Mouse (Mus musculus) G1E (cell line): ENCODE data around the gene Gm48552. TPM values are rescaled to one million over a fixed set of nuclear protein-coding genes. Genes with fewer than 3 reads are reported as not detected.
A peak's percentile ranks its signal among the peaks of the same experiment; 100 is the strongest.

Experiments used
- ATAC-seq: 2 replicates; pipeline ENCODE4 v1.8.0; 2016; ENCODE audit warnings: mild to moderate bottlenecking; ENCODE audit not compliant: insufficient number of reproducible peaks, poor library complexity, low FRiP score, severe bottlenecking; ENCODE audit errors: extremely low read depth
- DNase-seq: peaks from one replicate; pipeline ENCODE4 v3.0.0; 2012; ENCODE audit warnings: low spot score
- H3K27me3 ChIP-seq: 2 replicates; pipeline ENCODE4 v1.6.1; 2012; ENCODE audit warnings: mild to moderate bottlenecking, low read length, inconsistent platforms; ENCODE audit not compliant: insufficient read depth
- H3K36me3 ChIP-seq: replicated peaks from 2 replicates; pipeline ENCODE3; 2012; ENCODE audit warnings: mild to moderate bottlenecking, inconsistent platforms
- H3K4me1 ChIP-seq: 2 replicates; pipeline ENCODE4 v1.6.1; 2012; ENCODE audit warnings: low read depth, low read length, inconsistent platforms, mixed read lengths; ENCODE audit not compliant: insufficient read depth
- H3K4me3 ChIP-seq: 2 replicates; pipeline ENCODE4 v1.5.1; 2012; ENCODE audit warnings: low read depth, mild to moderate bottlenecking, inconsistent platforms, low read length, moderate library complexity, mixed read lengths
- H3K9me3 ChIP-seq: replicated peaks from 2 replicates; pipeline ENCODE4 v1.6.1; 2012; ENCODE audit warnings: inconsistent platforms
- CTCF ChIP-seq: IDR thresholded peaks from 2 replicates; pipeline ENCODE4 v1.5.1; 2012; ENCODE audit warnings: low read depth, low read length, inconsistent platforms, mixed read lengths
- GATA1 ChIP-seq: IDR thresholded peaks from 2 replicates; pipeline ENCODE4 v1.6.1; 2012; ENCODE audit warnings: borderline replicate concordance, low read length, inconsistent platforms, mixed read lengths
- GATA2 ChIP-seq: IDR thresholded peaks from 2 replicates; pipeline ENCODE4 v1.6.1; 2012; ENCODE audit warnings: low read depth, low read length, inconsistent platforms, borderline replicate concordance
- POLR2AphosphoS5 ChIP-seq: IDR thresholded peaks from 2 replicates; pipeline ENCODE4 v1.6.1; 2012; ENCODE audit warnings: low read depth, low read length, inconsistent platforms; ENCODE audit not compliant: insufficient replicate concordance
- TAL1 ChIP-seq: conservative IDR thresholded peaks from 2 replicates; pipeline ENCODE4 v1.6.1; 2012; ENCODE audit warnings: low read depth, low read length, inconsistent platforms, mixed read lengths
- polyA plus RNA-seq: library from polyadenylated mRNA; stranded (reverse); fragments of >175 nt; gene quantifications from 2 replicates; pipeline ENCODE4 v1.2.3, GENCODE M21; 2012
- total RNA-seq, 2 experiments: library from RNA; stranded (forward) in 1 of 2; stranded (reverse) in 1 of 2; fragments of 200-1000 nt in 1 of 2; fragments of >200 nt in 1 of 2; fragmentation: Nextera tagmentation in 1 of 2; gene quantifications; 2 replicates each; pipeline ENCODE4 v1.2.3; 2014 to 2017

Gm48552 gene
- total and polyA plus RNA-seq, 3 experiments, result 0.38 to 7.4 (median 1.2) TPM

GRCm38 (mm10) chr10:81392781-81393185 is 4.0 kb downstream of the Gm48552 start, which contains the start of gene Smim24:
Gene Smim24, plus strand, starts transcription at chr10:81393051.
- H3K27me3 ChIP-seq, result peaks cover 13% of the 10 kb centered on the region; the same call in 1 of the 2 replicates
- no peak for ATAC-seq
- peak within 1 kb of the TSS; percentile 44; the same call in 1 of the 2 replicates for H3K4me3 ChIP-seq
- peaks cover 40% of the 10 kb centered on the region for H3K4me1 ChIP-seq
- no peak for TF ChIP-seq TAL1
- TF ChIP-seq POLR2AphosphoS5, result no peak
- no peak for TF ChIP-seq GATA2
- no peak for TF ChIP-seq GATA1
- no peak for TF ChIP-seq CTCF
- H3K9me3 ChIP-seq, result no peaks in the 10 kb centered on the region
- peaks cover 51% of the 10 kb centered on the region for H3K36me3 ChIP-seq
- no peak for DNase-seq

GRCm38 (mm10) chr10:81393456-81394063 is 4.8 kb downstream of the Gm48552 start:
- H3K4me3 ChIP-seq, result peak overlapping the region; percentile 44; the same call in 1 of the 2 replicates
- peaks cover 35% of the 10 kb centered on the region for H3K4me1 ChIP-seq

GRCm38 (mm10) chr10:81395127-81395526 is 6.3 kb downstream of the Gm48552 start:
- Histone ChIP-seq H3K27me3 (peaks cover 23% of the 10 kb centered on the region; the same call in 1 of the 2 replicates), H3K9me3 (no peaks in the 10 kb centered on the region), H3K36me3 (peaks cover 35% of the 10 kb centered on the region), H3K4me3 (no peak overlapping the region), H3K4me1 (peaks cover 23% of the 10 kb centered on the region)
- no peak for DNase-seq
- TF ChIP-seq GATA2 (no peak), CTCF (peak; percentile 99), TAL1 (no peak)
- ATAC-seq, result no peak; the same call in 1 of the 2 replicates

More at GRCm38 (mm10) chr10:81393456-81394063, 4.8 kb downstream of the Gm48552 start:
- DNase-seq (no peak), ATAC-seq (no peak)
- Histone ChIP-seq H3K27me3 (peaks cover 15% of the 10 kb centered on the region; the same call in 1 of the 2 replicates), H3K9me3 (no peaks in the 10 kb centered on the region), H3K36me3 (peaks cover 43% of the 10 kb centered on the region)
- TF ChIP-seq CTCF, result no peak
- TF ChIP-seq GATA1, result no peak
- TF ChIP-seq TAL1, result no peak
- TF ChIP-seq GATA2, result no peak
- TF ChIP-seq POLR2AphosphoS5, result no peak

GRCm38 (mm10) chr10:81395865-81396264 is 7.1 kb downstream of the Gm48552 start:
- Histone ChIP-seq H3K4me3 (no peak overlapping the region), H3K9me3 (no peaks in the 10 kb centered on the region), H3K36me3 (peaks cover 35% of the 10 kb centered on the region), H3K27me3 (peaks cover 24% of the 10 kb centered on the region; the same call in 1 of the 2 replicates), H3K4me1 (peaks cover 24% of the 10 kb centered on the region)
- no peak for ATAC-seq
- TF ChIP-seq GATA2 (no peak), POLR2AphosphoS5 (no peak), TAL1 (no peak), CTCF (no peak), GATA1 (no peak)
- DNase-seq, result no peak

GRCm38 (mm10) chr10:81396749-81397148 is 7.9 kb downstream of the Gm48552 start:
- ATAC-seq, result no peak
- H3K36me3 ChIP-seq, result peaks cover 30% of the 10 kb centered on the region

GRCm38 (mm10) chr10:81399296-81399695 is 10.5 kb downstream of the Gm48552 start:
- no peak for DNase-seq
- Histone ChIP-seq H3K4me3 (no peak overlapping the region), H3K36me3 (peaks cover 27% of the 10 kb centered on the region), H3K9me3 (no peaks in the 10 kb centered on the region), H3K4me1 (peaks cover 28% of the 10 kb centered on the region), H3K27me3 (peaks cover 35% of the 10 kb centered on the region; the same call in 1 of the 2 replicates)
- no peak for ATAC-seq
- TF ChIP-seq POLR2AphosphoS5, result no peak
- no peak for TF ChIP-seq CTCF
- TF ChIP-seq GATA1, result no peak
- no peak for TF ChIP-seq GATA2
- TF ChIP-seq TAL1, result no peak

More at GRCm38 (mm10) chr10:81396749-81397148, 7.9 kb downstream of the Gm48552 start:
- peaks cover 24% of the 10 kb centered on the region; the same call in 1 of the 2 replicates for H3K27me3 ChIP-seq
- H3K9me3 ChIP-seq, result no peaks in the 10 kb centered on the region
- H3K4me1 ChIP-seq, result peaks cover 33% of the 10 kb centered on the region
- DNase-seq, result no peak
- no peak overlapping the region for H3K4me3 ChIP-seq
- TF ChIP-seq GATA1, result no peak
